Mouse (Mus musculus) thymus, adult 2 months (tissue): ENCODE measurements around the gene Ceacam18.
"Not testable (repeated sequence)": the region's sequence is repeated elsewhere in the genome, so short reads cannot be mapped to it uniquely, and the experiment has no call there.

ENCODE experiments used
- CTCF ChIP-seq: fragments of 200-500 bp; IDR thresholded peaks from 2 replicates; pipeline ENCODE4 v1.5.1; 2012; ENCODE audit warnings: mild to moderate bottlenecking, control low read depth, low read length, moderate library complexity, borderline replicate concordance; ENCODE audit not compliant: control insufficient read depth, poor library complexity, insufficient read depth; ENCODE audit errors: extremely low read depth
- POLR2A ChIP-seq: fragments of 200-500 bp; IDR thresholded peaks from 2 replicates; pipeline ENCODE4 v1.6.1; 2012; ENCODE audit warnings: mild to moderate bottlenecking, low read length, control low read depth, moderate library complexity; ENCODE audit not compliant: control insufficient read depth, poor library complexity, insufficient read depth; ENCODE audit errors: extremely low read depth

DNA sequence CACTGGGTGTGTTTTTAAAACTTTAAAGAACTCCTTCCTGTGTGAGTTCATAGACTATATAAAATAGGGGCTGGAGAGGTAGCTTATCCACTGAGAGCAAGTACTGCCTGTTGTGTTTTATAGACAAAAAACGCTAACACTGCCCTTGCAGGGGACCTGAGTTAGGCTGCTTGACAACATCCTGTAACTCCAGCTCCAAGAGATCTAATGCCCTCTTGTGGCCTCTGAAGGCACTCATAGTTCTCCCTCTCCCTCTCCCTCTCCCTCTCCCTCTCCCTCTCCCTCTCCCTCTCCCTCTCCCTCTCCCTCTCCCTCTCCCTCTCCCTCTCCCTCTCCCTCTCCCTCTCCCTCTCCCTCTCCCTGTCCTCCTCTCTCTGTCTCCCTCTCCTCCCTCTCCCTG lies 48.0 kb downstream of the Ceacam18 start:
- TF ChIP-seq CTCF, POLR2A: not testable (repeated sequence)
